Mouse (Mus musculus): Measurements from ENCODE around the gene Olfr1348.

GRCm38 (mm10) chr7:6522850-6523249 is 14.3 kb upstream of the Olfr1348 start, which contains the start of gene Olfr1349:
- TF ChIP-seq USF1 (IDR thresholded peaks at IDR 0.05; ENCODE audit: low read depth) (no peak), CTCF (IDR thresholded peaks at IDR 0.05; ENCODE audit: control insufficient read depth, insufficient read depth, insufficient read length) (no peak), MYOD1 (IDR thresholded peaks at IDR 0.05; ENCODE audit: control insufficient read depth, insufficient read length, low read depth) (no peak), CEBPB (IDR thresholded peaks at IDR 0.05; ENCODE audit: low read depth) (no peak), MAX (IDR thresholded peaks at IDR 0.05) (no peak), FOSL1 (IDR thresholded peaks at IDR 0.05; ENCODE audit: insufficient read depth, low read length, poor library complexity, severe bottlenecking) (no peak)
